Mouse (Mus musculus) layer of hippocampus, adult 2 months (tissue): ENCODE measurements around the gene Syce3. TPM values are rescaled to one million over a fixed set of nuclear protein-coding genes. Genes with fewer than 3 reads are reported as not detected.

Experiments used
- DNase-seq, 2 experiments: peaks; one replicate each; pipeline ENCODE4 v3.0.0; 2022; ENCODE audit warnings: low spot score in 2 of 2
- H3K27ac ChIP-seq: fragments of 200-600 bp; 2 replicates; pipeline ENCODE4 v1.8.1; 2022
- H3K4me3 ChIP-seq: fragments of 200-600 bp; 2 replicates; pipeline ENCODE4 v1.8.1; 2022; ENCODE audit warnings: mild to moderate bottlenecking
- CTCF ChIP-seq: fragments of 200-600 bp; conservative IDR thresholded peaks from 2 replicates; pipeline ENCODE4 v1.8.1; 2022; ENCODE audit warnings: antibody characterized with exemption, mild to moderate bottlenecking, moderate library complexity
- total RNA-seq, 2 experiments: library from RNA; stranded (reverse); gene quantifications; 2 replicates each; pipeline ENCODE4 v1.2.3; 2021

Syce3 gene
- total RNA-seq, 2 experiments from 2014 or later = not detected

DNA sequence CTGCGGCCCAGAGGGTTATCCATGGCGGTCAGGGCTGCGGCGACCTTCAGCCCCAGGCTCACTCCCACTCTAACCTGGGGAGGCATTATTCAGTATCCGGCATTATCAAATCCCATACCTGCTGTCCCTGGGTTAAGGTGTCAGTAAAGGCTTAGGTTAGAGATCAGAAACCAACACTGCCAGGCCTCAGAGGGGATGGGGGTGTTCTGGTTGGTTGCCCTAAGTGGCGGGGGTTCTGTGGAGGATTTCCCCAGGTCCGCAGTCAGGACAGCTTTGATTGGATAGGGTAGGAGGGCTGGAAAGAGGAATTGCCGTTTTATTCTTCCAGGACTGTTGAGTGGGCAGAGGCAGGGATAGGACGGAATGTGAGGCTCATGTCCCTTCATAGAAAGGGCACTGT, 36.0 kb downstream of the Syce3 start:
- no peak for TF ChIP-seq CTCF
- Histone ChIP-seq H3K27ac (peak overlapping the region; percentile 99), H3K4me3 (peak overlapping the region; percentile 71)
- DNase-seq = no peak

- peak; percentile 87 to 96 for DNase-seq
- H3K4me3 ChIP-seq = peak within 1 kb of the TSS; percentile 71
- peak; percentile 91 for TF ChIP-seq CTCF
- peak within 1 kb of the TSS; percentile 99 for H3K27ac ChIP-seq
Measured at GRCm38 (mm10) chr15:89373762-89374248, 36.5 kb downstream of the Syce3 start, which contains the start of gene Sco2. TSS of gene Sco2 (minus strand) at chr15:89373846.

- DNase-seq = peak; percentile 76 to 83
- TF ChIP-seq CTCF = peak; percentile 77
- Histone ChIP-seq H3K4me3 (peak overlapping the region; percentile 71), H3K27ac (peak overlapping the region; percentile 99)
Measured at GRCm38 (mm10) chr15:89373027-89373761, 37.1 kb downstream of the Syce3 start.

DNA sequence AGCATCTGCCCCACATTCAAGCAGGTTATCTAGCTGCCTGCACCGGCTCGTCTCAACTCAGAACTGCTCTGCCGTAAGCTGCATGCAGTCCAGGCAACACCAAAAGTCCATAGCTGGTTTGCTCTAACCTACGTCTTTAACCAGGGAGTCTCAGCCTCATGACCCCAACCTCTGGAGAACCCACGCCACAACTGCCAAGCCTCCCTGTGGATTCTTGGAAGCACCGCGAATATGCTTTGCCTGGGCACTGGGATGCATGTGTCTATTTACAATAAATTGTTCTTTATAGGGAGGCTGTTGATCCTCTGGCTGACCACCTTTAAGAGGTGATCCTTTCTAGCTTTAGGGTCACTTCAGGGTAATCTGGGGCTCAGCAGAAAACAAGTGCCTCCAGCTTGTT, 37.8 kb downstream of the Syce3 start:
- TF ChIP-seq CTCF = no peak
- H3K4me3 ChIP-seq = peak overlapping the region; percentile 71
- no peak for DNase-seq
- H3K27ac ChIP-seq = peak overlapping the region; percentile 99; the same call in 1 of the 2 replicates

DNA sequence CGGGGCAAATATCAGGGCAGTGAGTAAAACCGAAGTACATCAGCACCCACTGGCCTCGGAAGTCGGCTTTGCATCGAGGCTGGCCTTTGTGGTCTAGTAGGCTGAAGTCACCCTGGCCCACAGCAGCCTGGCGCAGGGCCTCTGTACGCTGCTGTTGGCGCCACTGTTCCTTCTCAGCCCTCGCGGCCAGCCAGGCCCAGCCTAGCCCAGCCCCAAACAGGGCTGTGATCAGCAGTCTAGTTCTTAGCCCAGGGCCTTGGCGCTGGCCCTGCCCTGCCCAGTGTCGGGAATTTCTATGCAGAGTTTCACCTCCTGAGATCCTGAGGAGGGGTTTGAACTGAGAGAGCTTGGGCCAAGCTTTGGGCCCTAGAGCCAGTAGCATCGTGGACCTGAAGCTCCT, 38.2 kb downstream of the Syce3 start:
- TF ChIP-seq CTCF = no peak

DNA sequence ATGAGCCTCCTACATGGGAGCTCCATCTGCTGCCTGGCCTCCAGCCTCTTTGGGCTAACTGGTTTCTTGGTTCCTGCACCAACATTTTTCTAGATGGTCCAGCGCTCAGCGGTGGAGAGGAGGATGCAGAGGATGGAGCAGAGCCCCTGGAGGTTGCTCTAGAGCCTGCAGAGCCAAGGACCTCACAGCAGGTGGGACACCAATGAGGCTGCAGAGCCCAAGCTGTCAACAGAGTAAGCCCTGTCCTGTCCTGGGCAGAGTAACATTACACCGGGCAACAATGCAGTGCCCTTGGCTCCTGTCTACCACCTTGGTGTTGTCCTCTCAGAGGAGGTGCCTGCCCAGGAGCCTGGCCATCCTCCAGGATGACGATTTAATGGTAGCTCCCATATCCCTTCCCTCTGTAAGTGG, 45.2 kb downstream of the Syce3 start:
- no peak for TF ChIP-seq CTCF
- Histone ChIP-seq H3K4me3 (no peak overlapping the region), H3K27ac (no peak overlapping the region)
- no peak for DNase-seq

More for the DNA sequence above, 38.2 kb downstream of the Syce3 start:
- Histone ChIP-seq H3K27ac (no peak overlapping the region), H3K4me3 (no peak overlapping the region)
- no peak for DNase-seq

DNA sequence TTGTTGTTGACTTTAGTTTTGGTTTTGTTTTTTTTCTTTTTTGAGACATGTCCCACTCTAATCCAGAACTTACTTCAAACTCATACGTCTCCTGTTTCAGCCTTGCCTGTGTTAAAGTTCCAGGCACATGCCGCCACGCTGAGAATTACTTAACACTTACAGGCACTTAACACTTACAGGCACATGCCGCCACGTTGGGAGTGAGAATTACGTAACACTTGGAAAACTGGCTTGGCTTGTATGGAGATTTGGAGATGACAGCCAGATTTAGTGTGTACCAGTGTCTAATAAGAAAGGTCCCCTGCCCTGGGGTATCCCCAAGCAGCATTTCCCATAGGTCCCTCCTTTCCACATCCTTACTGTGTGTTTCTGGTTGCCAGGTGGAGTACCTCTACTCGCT, 47.3 kb downstream of the Syce3 start:
- H3K4me3 ChIP-seq = no peak overlapping the region
- no peak for TF ChIP-seq CTCF
- H3K27ac ChIP-seq = no peak overlapping the region
- DNase-seq = no peak

DNA sequence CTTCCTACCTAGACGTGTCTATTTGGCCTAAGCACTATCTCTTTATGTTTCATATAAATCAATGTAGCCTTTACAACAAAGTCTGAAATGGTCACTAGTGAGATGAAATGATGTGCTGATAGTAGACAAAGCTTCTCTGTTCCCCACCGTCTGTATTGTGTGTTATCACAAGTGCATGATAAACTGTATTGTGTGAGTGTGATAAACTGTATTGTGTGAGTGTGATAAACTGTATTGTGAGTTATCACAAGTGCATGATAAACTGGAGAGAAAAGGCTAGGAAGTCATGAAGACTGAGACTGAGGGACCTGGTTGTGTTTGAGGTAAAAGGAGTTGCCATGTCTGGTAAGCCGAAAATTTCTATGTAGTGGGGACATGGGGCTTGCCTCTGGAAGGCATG, 51.5 kb downstream of the Syce3 start:
- Histone ChIP-seq H3K27ac (no peak overlapping the region), H3K4me3 (no peak overlapping the region)
- DNase-seq = no peak
- TF ChIP-seq CTCF = no peak

- TF ChIP-seq CTCF = no peak
- DNase-seq = peak; percentile 41 to 53
- peak overlapping the region; percentile 92 for H3K4me3 ChIP-seq
- peak overlapping the region; percentile 88 for H3K27ac ChIP-seq
Measured at GRCm38 (mm10) chr15:89356372-89356771, 53.9 kb downstream of the Syce3 start.

GRCm38 (mm10) chr15:89355241-89356187, 54.8 kb downstream of the Syce3 start, which contains the start of the genes Lmf2 and Ncaph2:
TSS of gene Lmf2 (minus strand) at chr15:89355659.
TSS of gene Ncaph2 (plus strand) at chr15:89355719.
- peak; percentile 94 to 96 for DNase-seq
- TF ChIP-seq CTCF = peak; percentile 41
- H3K4me3 ChIP-seq = peak within 1 kb of the TSS; percentile 92
- peak within 1 kb of the TSS; percentile 88 for H3K27ac ChIP-seq

DNA sequence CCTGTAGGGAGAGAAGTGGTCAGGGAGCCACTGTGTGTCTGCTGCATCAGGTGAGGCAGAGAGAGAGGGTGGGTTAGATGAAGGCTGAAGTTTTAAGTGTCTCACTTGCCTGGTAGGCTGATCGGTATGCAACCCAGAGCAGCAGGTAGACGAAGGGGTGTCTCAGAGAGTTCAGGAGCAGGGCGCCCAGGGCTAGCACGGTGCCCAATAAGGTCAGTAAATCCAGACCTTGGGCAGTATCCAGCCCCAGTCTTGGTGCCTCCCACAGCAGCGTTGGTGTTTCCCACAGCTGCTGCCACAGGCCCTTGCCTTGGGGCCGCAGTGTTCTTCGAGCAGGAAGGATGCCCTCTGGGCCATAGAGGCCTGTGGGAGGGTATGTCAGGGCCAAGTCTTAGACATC, 55.8 kb downstream of the Syce3 start:
- H3K27ac ChIP-seq = no peak overlapping the region
- DNase-seq = no peak
- peak overlapping the region; percentile 92 for H3K4me3 ChIP-seq
- TF ChIP-seq CTCF = no peak

DNA sequence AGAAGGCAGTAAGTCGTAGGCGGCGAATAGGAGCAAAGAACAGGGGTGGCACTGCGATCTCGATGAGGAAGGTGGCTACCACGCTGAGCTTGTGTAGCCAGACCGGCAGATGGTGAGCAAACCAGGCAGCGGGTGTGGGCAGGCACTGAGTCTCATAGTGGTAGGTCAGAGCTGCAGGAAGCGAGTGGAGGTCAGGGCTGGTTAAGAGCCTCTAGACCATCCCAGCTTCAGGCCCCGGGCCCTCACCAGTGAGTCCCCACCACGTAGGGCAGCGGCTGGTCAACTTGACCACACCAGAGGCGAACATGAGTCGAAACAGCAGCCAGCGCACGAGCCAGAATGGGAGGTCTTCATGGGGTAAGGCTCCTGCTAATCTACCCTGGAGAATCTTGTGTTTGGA, 56.5 kb downstream of the Syce3 start:
- no peak for DNase-seq
- TF ChIP-seq CTCF = no peak

GRCm38 (mm10) chr15:89352795-89353194, 57.5 kb downstream of the Syce3 start:
- Histone ChIP-seq H3K4me3 (no peak overlapping the region), H3K27ac (no peak overlapping the region)
- no peak for DNase-seq
- TF ChIP-seq CTCF = no peak

More for the DNA sequence above, 56.5 kb downstream of the Syce3 start:
- Histone ChIP-seq H3K27ac (no peak overlapping the region), H3K4me3 (no peak overlapping the region)
